Mouse (Mus musculus) midbrain, embryonic 10.5 days (tissue): Measurements from ENCODE around the gene Lrrd1. TPM values are rescaled to one million over a fixed set of nuclear protein-coding genes. Genes with fewer than 3 reads are reported as not detected.
A peak's percentile ranks its signal among the peaks of the same experiment; 100 is the strongest.
"Not testable (repeated sequence)": the region's sequence is repeated elsewhere in the genome, so short reads cannot be mapped to it uniquely, and the experiment has no call there.

Experiments
- DNase-seq: peaks from one replicate; pipeline ENCODE4 v3.0.0-alpha.2; 2017; ENCODE audit warnings: low spot score
- H3K27ac ChIP-seq: fragments of 300-500 bp; sonication (generic); replicated peaks from 2 replicates; pipeline ENCODE4 v1.5.1; 2016; ENCODE audit warnings: mild to moderate bottlenecking
- H3K27me3 ChIP-seq: fragments of 300-500 bp; sonication (generic); 2 replicates; pipeline ENCODE4 v1.6.1; 2016; ENCODE audit warnings: low read depth, mild to moderate bottlenecking; ENCODE audit not compliant: poor library complexity, severe bottlenecking
- H3K36me3 ChIP-seq: fragments of 300-500 bp; sonication (generic); 2 replicates; pipeline ENCODE4 v1.6.1; 2016; ENCODE audit warnings: mild to moderate bottlenecking, moderate library complexity
- H3K4me1 ChIP-seq: fragments of 300-500 bp; sonication (generic); 2 replicates; pipeline ENCODE4 v1.6.1; 2016
- H3K4me3 ChIP-seq: fragments of 300-500 bp; sonication (generic); 2 replicates; pipeline ENCODE4 v1.5.1; 2016; ENCODE audit warnings: mild to moderate bottlenecking, moderate library complexity
- H3K9me3 ChIP-seq: fragments of 300-500 bp; sonication (generic); replicated peaks from 2 replicates; pipeline ENCODE4 v1.6.1; 2016; ENCODE audit warnings: mild to moderate bottlenecking
- WGBS: fragments of 180-500 bp; shearing (Covaris S2); methylation state at CpG from one replicate; pipeline ENCODE4 v1.1.7; 2016; 5-methylcytosine and 5-hydroxymethylcytosine counted together
- polyA plus RNA-seq: library from polyadenylated mRNA; unstranded; fragments of >200 nt; fragmentation: Nextera tagmentation; extraction: Ambion mirVana; gene quantifications from 2 replicates; pipeline ENCODE4 v1.2.1, GENCODE M21; 2016

The Lrrd1 gene
- polyA plus RNA-seq, 1 experiment from 2014 or later = not detected

DNA sequence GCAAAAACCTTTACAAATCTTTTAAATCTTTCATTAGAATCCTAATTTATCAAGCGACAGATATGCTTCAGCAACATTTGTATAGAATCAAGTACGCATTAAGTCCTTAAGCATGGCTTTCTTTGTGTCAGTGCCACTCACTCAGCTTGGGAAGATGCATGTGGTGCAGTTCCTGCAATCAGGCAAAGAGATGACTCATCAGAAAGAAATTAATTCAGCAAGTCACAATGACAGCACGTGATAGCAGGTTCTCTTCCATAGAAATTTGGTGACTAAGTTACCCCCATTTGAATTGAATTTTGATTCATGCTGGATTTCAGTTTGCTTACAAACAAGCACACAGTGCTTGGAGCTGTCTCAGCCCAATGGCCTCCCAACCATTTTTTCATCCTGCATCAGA lies 28.5 kb downstream of the Lrrd1 start:
- H3K36me3 ChIP-seq = no peaks in the 10 kb centered on the region
- peaks cover 6% of the 10 kb centered on the region for H3K4me1 ChIP-seq
- H3K4me3 ChIP-seq = no peak overlapping the region
- H3K27ac ChIP-seq = no peak overlapping the region
- 83% methylated on average over 3 of the region's 3 CpGs for WGBS
- no peaks in the 10 kb centered on the region for H3K9me3 ChIP-seq
- no peaks in the 10 kb centered on the region for H3K27me3 ChIP-seq
- DNase-seq = no peak

DNA sequence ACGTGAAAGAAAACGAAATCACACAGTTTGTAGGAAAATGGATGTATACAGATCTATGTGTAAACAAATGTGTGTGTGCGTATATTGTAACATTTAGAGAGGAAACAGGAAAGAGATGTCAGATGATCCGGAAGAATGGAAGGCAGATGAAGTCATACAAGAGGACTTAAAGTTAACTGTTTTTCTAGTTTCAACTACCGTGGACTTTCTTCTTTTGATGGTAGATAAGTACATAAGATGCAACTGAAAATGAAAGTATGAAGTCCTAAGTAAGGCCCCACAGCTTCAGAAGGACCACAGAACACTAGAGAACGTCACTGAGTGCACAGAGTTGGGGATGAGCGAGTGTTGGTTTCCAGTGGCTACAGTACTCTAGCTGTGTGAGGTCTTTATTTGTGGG lies 41.9 kb downstream of the Lrrd1 start:
- not testable (repeated sequence) for DNase-seq, H3K27ac ChIP-seq, H3K4me1 ChIP-seq, H3K36me3 ChIP-seq, H3K27me3 ChIP-seq, H3K4me3 ChIP-seq, H3K9me3 ChIP-seq
- 91% methylated on average over 7 of the region's 7 CpGs for WGBS

DNA sequence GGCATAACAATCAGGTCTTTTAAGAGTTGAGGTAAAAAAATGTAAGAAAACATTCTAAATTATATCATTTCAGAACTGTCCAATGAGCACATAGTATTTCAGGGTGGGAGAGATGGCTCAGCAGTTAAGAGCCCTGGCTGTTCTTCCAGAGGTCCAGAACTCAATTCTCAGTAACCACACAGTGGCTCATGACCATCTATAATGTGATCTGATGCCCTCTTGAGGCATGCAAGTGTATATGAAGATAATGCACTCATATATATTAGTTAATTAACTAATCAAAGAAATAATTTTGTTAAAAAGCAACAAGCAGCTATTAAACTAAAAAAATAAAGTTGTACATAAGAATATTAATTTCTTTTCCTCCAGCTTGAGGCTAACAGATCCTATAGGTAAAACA lies 44.2 kb downstream of the Lrrd1 start:
- Histone ChIP-seq H3K9me3 (no peaks in the 10 kb centered on the region), H3K36me3 (no peaks in the 10 kb centered on the region), H3K27ac (no peak overlapping the region), H3K4me3 (no peak overlapping the region), H3K27me3 (no peaks in the 10 kb centered on the region), H3K4me1 (peaks cover 9% of the 10 kb centered on the region)
- no peak for DNase-seq

DNA sequence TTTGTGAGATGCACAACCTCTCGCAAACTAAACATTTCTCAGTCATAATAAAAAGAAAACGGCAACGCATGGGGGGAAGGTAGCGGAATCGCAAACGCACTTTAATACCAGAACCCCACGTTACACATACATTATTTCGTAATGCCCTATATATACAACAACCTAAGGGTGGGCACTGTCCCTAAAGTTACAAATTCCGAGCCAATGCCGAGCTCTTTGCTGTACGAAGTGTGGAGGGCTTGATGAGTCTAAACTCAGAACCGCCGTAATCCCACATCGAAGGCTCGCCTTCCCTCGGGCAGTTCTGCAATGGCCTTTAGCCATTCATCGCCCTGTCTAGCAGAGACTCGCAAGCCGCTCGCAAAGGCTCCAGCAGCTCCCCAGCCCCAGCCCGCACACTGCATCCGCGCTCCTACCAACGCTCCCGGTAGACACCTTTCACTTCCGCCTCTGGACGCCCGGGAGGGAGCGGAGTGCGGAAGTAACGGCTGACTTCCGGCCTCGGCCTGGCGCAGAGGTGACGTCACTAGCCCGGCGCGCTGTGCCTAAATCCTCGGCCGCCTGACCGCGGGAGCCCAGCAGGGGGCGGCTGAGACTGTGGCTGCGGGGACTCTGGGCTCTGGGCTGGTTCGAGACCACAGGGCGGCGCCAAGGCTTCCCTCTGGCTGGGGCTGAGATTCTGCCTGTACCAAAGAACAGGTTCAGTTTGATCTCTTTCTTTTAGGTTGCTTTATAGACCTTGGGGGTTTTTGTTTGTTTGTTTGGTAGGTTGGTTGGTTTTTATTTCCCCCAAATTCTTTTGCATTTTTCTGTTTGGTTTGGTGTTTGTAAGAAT lies 48.7 kb downstream of the Lrrd1 start, which contains the start of gene Mterf1a:
Gene Mterf1a (minus strand): TSS at position 475 of the 835 bp plus-strand sequence.
- not testable (repeated sequence) for DNase-seq, H3K27ac ChIP-seq, H3K36me3 ChIP-seq, H3K4me1 ChIP-seq, H3K27me3 ChIP-seq
- Histone ChIP-seq H3K9me3 (peaks cover 11% of the 10 kb centered on the region), H3K4me3 (peak within 1 kb of the TSS; percentile 59)
- 1% methylated on average over 9 of the region's 47 CpGs for whole genome bisulfite sequencing

DNA sequence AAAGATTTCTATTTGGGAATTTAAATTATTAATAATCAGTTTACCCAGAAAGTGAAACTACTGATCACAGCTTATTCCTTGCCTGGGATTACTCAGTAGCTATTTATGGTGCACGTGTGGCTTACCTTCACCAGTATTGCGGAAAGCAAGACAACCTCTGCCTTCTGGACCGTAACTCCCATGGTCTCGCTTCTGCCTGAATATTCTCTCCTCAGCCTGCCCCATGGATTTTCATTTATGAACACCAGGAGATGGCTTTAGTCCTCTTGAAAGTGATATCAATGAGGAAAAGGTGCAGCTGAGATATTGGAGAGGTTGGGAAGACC lies 49.3 kb downstream of the Lrrd1 start:
- DNase-seq, H3K36me3 ChIP-seq, H3K4me1 ChIP-seq, H3K27me3 ChIP-seq, H3K27ac ChIP-seq: not testable (repeated sequence)
- H3K9me3 ChIP-seq = peaks cover 13% of the 10 kb centered on the region
- peak overlapping the region; percentile 33; the same call in 1 of the 2 replicates for H3K4me3 ChIP-seq
- 97% methylated on average over 4 of the region's 4 CpGs for WGBS

DNA sequence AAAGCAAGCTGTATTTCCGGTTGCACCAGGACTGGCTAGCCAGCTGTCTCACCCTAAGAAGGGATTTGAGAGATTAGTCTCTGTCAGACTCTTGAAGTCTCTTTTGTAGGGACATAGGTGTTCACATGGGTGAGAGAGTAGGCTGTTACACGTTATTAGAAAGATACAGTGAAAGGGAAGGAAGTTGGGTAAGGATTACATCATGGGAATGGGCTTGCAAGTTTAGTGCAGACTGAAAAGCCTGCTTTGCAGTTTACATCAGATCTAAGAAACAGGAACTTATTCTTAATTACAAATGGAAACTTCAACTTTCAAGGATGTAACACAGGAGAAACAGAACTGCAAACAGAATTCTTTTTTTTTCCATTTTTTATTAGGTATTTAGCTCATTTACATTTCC lies 60.5 kb downstream of the Lrrd1 start:
- H3K36me3 ChIP-seq = no peaks in the 10 kb centered on the region
- no peak for DNase-seq
- WGBS = 70% methylated on average over 2 of the region's 2 CpGs
- no peak overlapping the region for H3K4me3 ChIP-seq
- H3K4me1 ChIP-seq = no peaks in the 10 kb centered on the region
- no peak overlapping the region for H3K27ac ChIP-seq
- no peaks in the 10 kb centered on the region for H3K9me3 ChIP-seq
- no peaks in the 10 kb centered on the region for H3K27me3 ChIP-seq

Other genes with a start within 250 kb of the Lrrd1 start
- gene Pex1, start 249.1 kb upstream of the Lrrd1 start, polyA plus RNA-seq = 14.8 and 18.3 TPM in 2 replicates
- 14.8 and 15.3 TPM in 2 replicates for gene Rbm48, start 248.6 kb upstream of the Lrrd1 start, polyA plus RNA-seq
- gene Tmbim7, start 194.0 kb upstream of the Lrrd1 start, polyA plus RNA-seq = not detected in 2 replicates
- 87.1 and 92.3 TPM in 2 replicates for gene Gatad1, start 188.0 kb upstream of the Lrrd1 start, polyA plus RNA-seq
- 9.5 and 11.5 TPM in 2 replicates for gene Ankib1, start 42.2 kb upstream of the Lrrd1 start, polyA plus RNA-seq
- gene Krit1, start 42.0 kb upstream of the Lrrd1 start, polyA plus RNA-seq = 62.6 and 66.4 TPM in 2 replicates
- gene Mterf1a, start 48.8 kb downstream of the Lrrd1 start, polyA plus RNA-seq = 9.1 and 10.1 TPM in 2 replicates
- gene Akap9, start 82.9 kb downstream of the Lrrd1 start, polyA plus RNA-seq = 128 and 147 TPM in 2 replicates